Mouse (Mus musculus) kidney, adult 9 months (tissue): ENCODE data around the gene Zfp800.
A peak's percentile ranks its signal among the peaks of the same experiment; 100 is the strongest.

Experiments used
- DNase-seq: peaks from one replicate; pipeline ENCODE4 v3.0.0; 2022

The Zfp800 gene

DNA sequence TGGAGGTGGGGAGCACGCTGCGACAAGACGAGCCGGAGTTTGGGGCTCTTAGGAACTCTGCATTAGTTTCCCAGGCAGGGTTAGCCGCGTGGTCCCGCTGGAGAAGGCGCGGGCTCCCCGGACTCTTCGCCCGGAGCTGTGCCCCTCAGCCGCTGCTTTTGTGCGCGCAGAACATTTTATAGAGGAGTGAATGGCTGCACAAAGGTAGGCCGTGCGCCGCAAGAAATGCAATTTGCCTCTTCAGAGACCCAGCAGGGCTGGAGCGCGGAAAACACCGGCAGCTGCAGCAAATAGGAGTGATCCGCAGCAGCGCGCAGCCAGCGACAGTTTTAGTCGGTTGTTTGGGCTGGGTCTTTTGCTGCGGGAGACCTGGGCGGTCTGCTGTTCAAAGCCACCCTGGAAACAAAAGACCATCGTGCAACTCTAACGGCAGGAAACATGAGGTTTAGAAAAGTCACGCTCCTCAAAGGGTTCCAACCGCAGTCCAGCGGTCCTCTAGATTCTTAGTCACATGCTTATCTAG, at the start of gene Zfp800:
Gene Zfp800 (minus strand): TSS at position 325 of the 523 bp plus-strand sequence.
- no peak for DNase-seq

GRCm38 (mm10) chr6:28431538-28431855, 33.7 kb upstream of the Zfp800 start:
- DNase-seq = no peak

- DNase-seq = no peak
These were observed 33.2 kb upstream of the Zfp800 start for GRCm38 (mm10) chr6:28430795-28431537.

GRCm38 (mm10) chr6:28429870-28430269, 32.1 kb upstream of the Zfp800 start:
- DNase-seq = no peak

DNA sequence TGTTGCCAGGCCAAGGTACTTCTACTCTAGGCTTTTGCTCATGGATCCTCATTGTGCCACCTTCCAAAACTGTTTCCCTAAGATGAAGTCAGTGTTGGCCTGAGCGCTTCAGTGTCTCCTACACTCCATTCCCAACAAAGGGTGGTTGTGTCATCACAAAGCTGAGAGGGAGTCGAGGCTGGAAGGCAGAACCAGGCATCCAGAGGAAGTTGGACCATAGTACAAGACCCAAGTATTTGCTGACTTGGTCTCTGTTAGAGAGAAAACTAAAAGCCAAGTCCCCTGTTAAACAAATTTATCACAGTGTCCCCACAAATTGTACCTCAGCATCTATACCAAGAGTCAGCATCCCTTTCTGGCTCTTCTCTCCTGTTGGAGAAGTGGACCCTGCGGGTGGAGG, 30.5 kb upstream of the Zfp800 start, which contains the start of gene Gcc1:
Gene Gcc1 (minus strand): TSS at position 101 of the 400 bp plus-strand sequence.
- DNase-seq = no peak

DNA sequence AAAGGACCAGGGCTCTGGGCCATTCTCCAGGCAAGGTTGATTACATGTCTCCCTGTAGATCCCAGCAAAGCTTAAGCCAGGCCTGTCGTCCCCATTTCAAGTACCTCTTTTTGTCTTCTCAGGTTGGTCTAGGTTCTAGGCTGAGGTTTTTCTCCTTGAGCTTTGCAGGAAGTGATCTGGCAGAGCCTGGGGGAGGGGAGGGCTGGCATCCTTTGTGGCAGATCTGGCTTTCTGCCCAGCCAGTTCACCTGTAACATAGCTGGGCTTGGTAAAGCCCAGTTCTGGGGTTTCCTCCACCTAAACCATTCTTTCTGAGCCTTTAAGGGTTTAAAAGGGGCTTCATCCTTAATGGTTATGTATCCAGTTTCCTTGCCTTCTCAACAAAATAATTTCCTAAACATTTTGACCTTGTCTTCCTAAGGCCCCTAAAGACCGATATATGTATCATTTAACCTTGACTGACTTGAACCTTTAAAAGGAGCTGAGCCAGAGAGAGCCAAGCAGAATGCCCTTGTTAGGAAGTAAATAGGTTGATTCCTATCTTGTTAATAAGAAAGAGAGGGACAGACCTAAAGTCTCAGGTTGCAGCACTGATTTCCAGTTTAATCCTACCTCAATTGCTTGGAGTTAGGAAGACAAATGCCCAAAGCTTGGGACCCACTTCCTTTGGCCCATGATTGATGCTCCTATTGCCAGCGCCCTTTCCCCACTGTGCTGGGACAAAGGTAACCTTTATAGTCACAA, 29.5 kb upstream of the Zfp800 start, which contains the start of gene Fscn3:
Gene Fscn3 (plus strand): TSS at position 694 of the 744 bp plus-strand sequence.
- peak; percentile 56 for DNase-seq

GRCm38 (mm10) chr6:28425019-28425418, 27.2 kb upstream of the Zfp800 start:
- DNase-seq = no peak

- DNase-seq = peak; percentile 60
These were observed 26.2 kb upstream of the Zfp800 start for GRCm38 (mm10) chr6:28423767-28424695.

DNA sequence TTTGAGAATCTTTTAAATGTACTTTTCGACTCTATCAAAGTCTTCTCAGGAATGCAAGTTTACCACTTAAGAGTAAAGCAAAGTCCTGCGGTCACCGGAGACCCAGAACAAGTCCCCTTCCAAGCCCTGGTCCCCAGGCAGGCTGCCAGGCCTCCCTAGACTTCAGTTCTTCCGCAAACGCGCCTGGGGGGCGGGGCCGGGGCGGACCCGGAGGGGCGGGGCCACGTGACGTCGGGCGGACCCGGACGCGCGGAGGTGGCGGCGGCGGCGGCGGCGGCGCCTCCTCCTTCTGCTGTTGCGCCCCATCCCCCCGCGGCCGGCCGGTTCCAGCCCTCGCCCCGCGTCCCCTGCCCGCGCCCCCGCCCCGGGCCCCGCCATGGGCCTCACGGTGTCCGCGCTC, 25.5 kb upstream of the Zfp800 start, which contains the start of gene Arf5:
Gene Arf5 (plus strand): TSS at position 248 of the 400 bp plus-strand sequence.
- peak; percentile 95 for DNase-seq

DNA sequence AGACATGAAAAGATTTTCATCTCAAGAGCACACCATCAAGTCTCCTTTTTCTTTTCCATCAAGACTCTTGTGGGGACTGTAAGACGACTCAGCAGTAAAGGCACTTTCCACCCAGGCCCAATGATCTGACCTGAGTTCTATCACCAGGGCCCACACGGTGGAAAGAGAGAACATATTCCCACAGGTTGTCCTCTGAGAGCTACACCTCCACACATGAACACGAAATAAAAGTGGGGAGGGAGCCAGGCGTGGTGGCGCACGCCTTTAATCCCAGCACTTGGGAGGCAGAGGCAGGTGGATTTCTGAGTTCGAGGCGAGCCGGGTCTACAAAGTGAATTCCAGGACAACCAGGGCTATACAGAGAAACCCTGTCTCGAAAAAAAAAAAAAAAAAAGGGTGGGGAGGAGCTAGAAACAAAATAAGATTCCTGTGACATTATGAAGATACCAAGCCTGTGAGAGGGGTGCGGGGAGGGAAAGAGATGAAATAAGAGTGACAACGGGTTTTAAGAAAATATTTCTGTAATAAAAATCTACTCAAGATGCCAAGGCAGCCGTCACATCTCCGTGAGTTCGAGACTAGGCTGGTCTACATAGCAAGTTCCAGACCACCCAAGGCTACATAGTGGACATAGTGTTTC, 25.0 kb upstream of the Zfp800 start:
- peak; percentile 23 for DNase-seq

- peak; percentile 99 for DNase-seq
These were observed 23.7 kb upstream of the Zfp800 start for GRCm38 (mm10) chr6:28421469-28422000.

GRCm38 (mm10) chr6:28420865-28421264, 23.1 kb upstream of the Zfp800 start:
- no peak for DNase-seq

DNA sequence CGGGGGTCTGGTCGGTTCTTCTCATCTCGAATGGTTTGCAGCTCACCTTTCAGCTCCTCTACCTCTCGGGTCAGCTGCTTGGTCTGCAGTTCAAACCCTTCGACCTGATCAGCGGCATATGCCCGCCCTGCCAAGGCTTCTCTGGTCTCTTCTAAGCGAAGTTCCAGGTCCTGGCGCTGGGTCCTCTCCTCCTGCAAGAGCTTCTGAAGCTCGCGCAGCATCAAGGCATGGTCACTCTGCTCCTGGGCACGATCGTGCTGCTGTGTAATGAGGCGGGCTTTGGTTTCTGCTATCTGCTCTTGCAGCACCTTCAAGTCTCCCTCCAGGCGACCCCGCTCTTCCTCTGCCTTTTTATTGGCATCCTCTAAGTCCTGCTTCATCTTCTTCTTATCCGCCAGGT, 22.6 kb upstream of the Zfp800 start:
- DNase-seq = no peak

- no peak for DNase-seq
These were observed 21.9 kb upstream of the Zfp800 start for GRCm38 (mm10) chr6:28419673-28420072.

- DNase-seq = peak; percentile 73
These were observed 20.6 kb upstream of the Zfp800 start for GRCm38 (mm10) chr6:28418449-28418848.

- DNase-seq = no peak
These were observed 19.2 kb upstream of the Zfp800 start for GRCm38 (mm10) chr6:28416981-28417380.

- no peak for DNase-seq
These were observed 13.4 kb upstream of the Zfp800 start for GRCm38 (mm10) chr6:28411236-28411635.

GRCm38 (mm10) chr6:28410053-28410452, 12.2 kb upstream of the Zfp800 start:
- peak; percentile 63 for DNase-seq

DNA sequence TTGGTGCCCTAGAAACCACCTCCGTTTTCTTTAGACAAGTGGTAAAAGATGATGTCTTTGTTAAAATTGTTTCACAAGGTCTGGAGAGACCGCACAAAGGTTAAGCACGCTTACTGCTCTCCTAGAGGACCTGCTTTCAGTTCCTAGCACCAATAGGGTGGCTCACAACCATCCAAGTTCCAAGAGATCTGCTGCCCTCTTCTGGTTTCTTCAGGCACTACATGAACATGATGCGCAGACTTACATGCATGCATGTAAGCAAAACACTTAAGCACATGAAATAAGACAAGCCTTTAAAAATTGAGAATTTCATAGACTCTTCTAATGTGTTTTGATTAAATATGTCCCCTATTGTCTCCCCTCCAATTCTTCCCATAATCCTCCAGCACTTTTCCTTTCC, 2.0 kb upstream of the Zfp800 start:
- no peak for DNase-seq

- DNase-seq = no peak
These were observed 921 bp upstream of the Zfp800 start for GRCm38 (mm10) chr6:28398726-28399125.

- DNase-seq = no peak
These were observed 850 bp downstream of the Zfp800 start for GRCm38 (mm10) chr6:28396853-28397457.
